Mouse (Mus musculus): ENCODE results near the gene Myadm. TPM values are rescaled to one million over a fixed set of nuclear protein-coding genes. Genes with fewer than 3 reads are reported as not detected.
A peak's percentile ranks its signal among the peaks of the same experiment; 100 is the strongest.

The Myadm gene
- 0.62 and 1.3 TPM in 2 replicates for total RNA-seq (2012; rRNA removed)
- 1 to 10 TPM in 1 of 2 experiments, not detected in 1; 7.4 TPM for polyA plus RNA-seq (2012; ENCODE audit: insufficient read depth in 1 of 2, insufficient read length in 2 of 2, low read depth in 1 of 2, low replicate concordance in 2 of 2, missing spikeins in 1 of 2)

DNA sequence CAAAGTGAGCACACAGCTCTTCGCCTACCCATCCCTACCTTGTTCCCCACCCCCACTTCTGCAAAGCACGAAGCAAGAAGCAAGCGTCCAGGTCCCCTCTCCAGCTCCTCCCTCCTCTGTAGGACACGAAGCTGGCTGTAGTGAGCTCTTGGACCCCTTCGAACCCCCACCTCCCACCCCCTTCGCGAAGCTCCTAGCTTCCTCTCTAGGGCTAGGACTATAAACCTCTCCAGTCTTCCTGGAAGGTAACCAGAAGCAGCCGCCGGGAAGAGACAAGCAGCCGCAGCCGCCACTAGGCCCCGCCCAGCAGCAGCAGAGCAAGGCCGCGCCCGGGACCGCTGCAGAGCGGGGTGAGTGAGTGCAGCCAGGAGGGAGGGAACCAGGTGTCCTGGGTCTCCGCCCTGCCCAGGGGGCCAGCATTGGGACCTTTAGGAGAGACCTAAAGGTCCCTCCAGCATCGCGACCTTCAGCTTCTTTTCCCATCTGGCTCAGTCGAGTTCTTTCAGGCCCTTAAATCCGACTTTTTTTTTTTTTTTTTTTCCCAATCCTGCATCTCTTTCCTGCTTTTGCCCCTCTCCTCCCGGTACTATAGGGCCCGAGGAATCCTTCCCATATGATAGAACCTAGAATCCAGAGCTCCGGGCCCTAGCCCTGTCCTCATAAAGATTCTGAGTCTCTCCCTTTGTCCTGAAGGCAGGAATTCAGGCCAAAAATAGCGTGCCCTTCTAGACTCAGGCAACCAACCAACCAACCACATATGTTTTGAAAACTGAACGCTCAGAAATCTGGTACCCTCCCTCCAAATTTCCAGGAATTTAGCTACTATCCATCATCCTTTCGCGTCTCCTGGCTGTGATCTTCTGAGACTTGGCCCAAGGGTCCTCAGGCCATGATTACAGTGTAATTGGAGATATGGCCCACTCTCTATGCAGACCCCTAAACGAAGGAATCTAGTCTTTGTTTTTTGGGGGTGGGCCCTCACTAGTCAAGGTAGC, at the start of gene Myadm, which contains the start of gene Prkcg:
Gene Myadm (plus strand): TSS at position 105 of the 995 bp plus-strand sequence.
Gene Prkcg (plus strand): TSS at position 204 of the 995 bp plus-strand sequence.
- peak within 1 kb of the TSS; percentile 57 to 82 for H3K4me3 ChIP-seq (ENCODE audit: control insufficient read depth in 1 of 2, insufficient read depth in 1 of 2, low read depth in 2 of 2, low read length in 2 of 2)
- H3K4me1 ChIP-seq (ENCODE audit: control insufficient read depth in 1 of 2, insufficient read depth in 2 of 2, low read length in 2 of 2): peaks cover 5 to 21% of the 10 kb centered on the region in 2 experiments
- H3K9ac ChIP-seq (ENCODE audit: control insufficient read depth, low read depth, low read length, poor library complexity, severe bottlenecking): peak within 1 kb of the TSS; percentile 60
- no peaks in the 10 kb centered on the region for H3K9me3 ChIP-seq (replicated peaks; ENCODE audit: insufficient read depth, low read length)
- H3K27ac ChIP-seq (ENCODE audit: control insufficient read depth, low read depth, low read length): peak within 1 kb of the TSS; percentile 10; the same call in 1 of the 2 replicates
- TF ChIP-seq ZNF384 (IDR thresholded peaks at IDR 0.05; ENCODE audit: low read depth, low read length): peak; percentile 41
- TF ChIP-seq ZC3H11A (IDR thresholded peaks at IDR 0.05; ENCODE audit: low read depth, low read length): no peak
- TF ChIP-seq UBTF (IDR thresholded peaks at IDR 0.05; ENCODE audit: borderline replicate concordance, insufficient read depth, low read depth, low read length): 0 out of 2 replicates have a peak, but pooled peaks have one; percentile 50
- TF ChIP-seq ETS1 (IDR thresholded peaks at IDR 0.05; ENCODE audit: low read depth, low read length): peak; percentile 7; the same call in 1 of the 2 replicates
- TF ChIP-seq POLR2A (IDR thresholded peaks at IDR 0.05; ENCODE audit: control insufficient read depth in 1 of 2, insufficient read depth in 1 of 2, low read depth in 1 of 2, low read length in 2 of 2, poor library complexity in 1 of 2): peak in 1 of 2 experiments; percentile 34; a peak in 1 of 4 replicates
- TF ChIP-seq TAL1 (IDR thresholded peaks at IDR 0.05; ENCODE audit: low read length): 0 out of 2 replicates have a peak, but pooled peaks have one; percentile 13
- TF ChIP-seq JUND (IDR thresholded peaks at IDR 0.05; ENCODE audit: low read depth, low read length): no peak
- TF ChIP-seq TCF12 (IDR thresholded peaks at IDR 0.05; ENCODE audit: low read depth, low read length): no peak
- H3K27me3 ChIP-seq (ENCODE audit: control insufficient read depth in 1 of 2, insufficient read depth in 2 of 2, low read length in 2 of 2): no peaks in the 10 kb centered on the region
- no peaks in the 10 kb centered on the region; the same call in 1 of the 2 replicates for H3K79me2 ChIP-seq (ENCODE audit: control insufficient read depth, insufficient read depth, low read length, poor library complexity)
- peaks cover 0 to 17% of the 10 kb centered on the region in 2 experiments; a peak in 2 of 4 replicates for H3K36me3 ChIP-seq (ENCODE audit: control insufficient read depth in 1 of 2, insufficient read depth in 2 of 2, low read length in 2 of 2)
- peak; percentile 79 for DNase-seq (ENCODE audit: low read depth, low spot score)

GRCm38 (mm10) chr7:3239193-3239592, 49.7 kb upstream of the Myadm start:
- no peaks in the 10 kb centered on the region for H3K79me2 ChIP-seq (ENCODE audit: control insufficient read depth, insufficient read depth, low read length, poor library complexity)
- H3K27me3 ChIP-seq (ENCODE audit: control insufficient read depth in 1 of 2, insufficient read depth in 2 of 2, low read length in 2 of 2): no peaks in the 10 kb centered on the region; a peak in 1 of 4 replicates
- H3K4me1 ChIP-seq (ENCODE audit: control insufficient read depth in 1 of 2, insufficient read depth in 2 of 2, low read length in 2 of 2): no peaks in the 10 kb centered on the region
- no peaks in the 10 kb centered on the region for H3K9me3 ChIP-seq (replicated peaks; ENCODE audit: insufficient read depth, low read length)
- TF ChIP-seq USF1 (IDR thresholded peaks at IDR 0.05; ENCODE audit: low read depth, low read length): peak; percentile 23; the same call in 1 of the 2 replicates
- no peak for TF ChIP-seq RCOR1 (IDR thresholded peaks at IDR 0.05; ENCODE audit: low read depth, low read length)
- peak; percentile 16 for TF ChIP-seq RAD21 (IDR thresholded peaks at IDR 0.05; ENCODE audit: low read depth, low read length)
- no peak for TF ChIP-seq NRF1 (IDR thresholded peaks at IDR 0.05; ENCODE audit: insufficient read depth, low read depth, low read length, poor library complexity, severe bottlenecking)
- TF ChIP-seq KAT2A (conservative IDR thresholded peaks at IDR 0.05; ENCODE audit: low read depth, low read length): no peak
- no peak for TF ChIP-seq E2F4 (IDR thresholded peaks at IDR 0.05; ENCODE audit: borderline replicate concordance, low read depth, low read length)
- TF ChIP-seq MYC (IDR thresholded peaks at IDR 0.05; ENCODE audit: low read depth, low read length): peak; percentile 55
- TF ChIP-seq SMC3 (IDR thresholded peaks at IDR 0.05; ENCODE audit: low read depth, low read length): peak; percentile 20; the same call in 1 of the 2 replicates
- TF ChIP-seq EP300 (IDR thresholded peaks at IDR 0.05; ENCODE audit: low read depth in 1 of 2, low read length in 2 of 2): no peak
- peak; percentile 12 to 23 (median 23); a peak in 1 of 6 replicates for TF ChIP-seq CTCF (IDR thresholded peaks at IDR 0.05 in 2 of 3, conservative IDR thresholded peaks at IDR 0.05 in 1 of 3; ENCODE audit: control insufficient read depth in 1 of 3, insufficient read depth in 1 of 3, low read depth in 2 of 3, low read length in 3 of 3, poor library complexity in 1 of 3, severe bottlenecking in 1 of 3)
- H3K36me3 ChIP-seq (ENCODE audit: control insufficient read depth in 1 of 2, insufficient read depth in 2 of 2, low read length in 2 of 2): no peaks in the 10 kb centered on the region
- no peak overlapping the region for H3K9ac ChIP-seq (ENCODE audit: control insufficient read depth, low read depth, low read length, poor library complexity, severe bottlenecking)
- no peak overlapping the region for H3K27ac ChIP-seq (ENCODE audit: control insufficient read depth, low read depth, low read length)
- DNase-seq (ENCODE audit: low read depth, low spot score): peak; percentile 25
- no peak overlapping the region for H3K4me3 ChIP-seq (ENCODE audit: control insufficient read depth in 1 of 2, insufficient read depth in 1 of 2, low read depth in 2 of 2, low read length in 2 of 2)
